Mouse (Mus musculus) megakaryocyte-erythroid progenitor cell, adult 5 weeks (primary cell): Measurements from ENCODE around the gene Lce6a. TPM values are rescaled to one million over a fixed set of nuclear protein-coding genes. Genes with fewer than 3 reads are reported as not detected.

Source experiments
- polyA plus RNA-seq: library from polyadenylated mRNA; stranded (reverse); fragments of >175 nt; gene quantifications from 2 replicates; pipeline ENCODE4 v1.2.3, GENCODE M21; 2012

The Lce6a gene
- not detected in 2 replicates for polyA plus RNA-seq

DNA sequence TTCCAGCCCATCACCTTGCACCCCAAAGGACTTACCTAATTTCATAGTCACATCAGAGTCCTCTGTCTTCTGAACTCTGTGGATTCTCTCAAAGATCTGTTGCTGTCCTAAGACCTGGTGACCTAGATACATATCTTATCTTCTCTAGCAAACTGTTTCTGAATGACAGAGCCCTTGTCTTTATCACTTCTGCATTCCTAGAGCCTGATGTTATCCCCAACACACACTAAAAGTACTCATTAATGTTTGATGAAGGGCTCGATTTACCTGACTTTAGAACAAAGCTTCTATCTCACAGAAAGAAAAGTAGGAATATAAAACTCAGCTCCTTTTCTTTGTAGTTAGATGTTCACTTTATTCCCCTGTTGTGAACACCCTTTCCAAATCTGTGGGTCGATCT, at the start of gene Lce6a:
Gene Lce6a (minus strand): TSS at position 101 of the 400 bp plus-strand sequence.

DNA sequence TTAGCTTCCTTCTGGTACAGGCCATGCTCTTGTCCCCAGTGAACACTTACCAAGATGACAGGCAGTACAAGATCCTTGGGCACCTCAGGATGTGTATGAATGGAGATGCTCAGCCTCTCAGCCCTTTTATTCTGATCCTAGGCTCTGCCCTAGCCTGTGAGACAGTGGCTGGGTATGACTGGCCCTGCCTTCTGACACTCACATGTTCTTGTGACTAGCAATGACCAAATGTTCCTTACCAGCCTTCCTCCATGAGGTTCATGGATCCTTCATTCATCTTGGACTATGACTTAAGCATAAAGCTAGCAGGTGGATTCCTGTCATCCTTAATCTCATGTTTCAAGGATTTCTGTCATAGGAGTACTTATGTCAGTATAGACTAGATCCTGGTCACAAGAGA, 48.8 kb upstream of the Lce6a start, which contains the start of gene Lce1a2:
Gene Lce1a2 (minus strand): TSS at position 101 of the 400 bp plus-strand sequence.

GRCm38 (mm10) chr3:92656826-92657225, 35.4 kb upstream of the Lce6a start, which contains the start of gene Lce1b:
Gene Lce1b, minus strand, starts transcription at chr3:92656926.

DNA sequence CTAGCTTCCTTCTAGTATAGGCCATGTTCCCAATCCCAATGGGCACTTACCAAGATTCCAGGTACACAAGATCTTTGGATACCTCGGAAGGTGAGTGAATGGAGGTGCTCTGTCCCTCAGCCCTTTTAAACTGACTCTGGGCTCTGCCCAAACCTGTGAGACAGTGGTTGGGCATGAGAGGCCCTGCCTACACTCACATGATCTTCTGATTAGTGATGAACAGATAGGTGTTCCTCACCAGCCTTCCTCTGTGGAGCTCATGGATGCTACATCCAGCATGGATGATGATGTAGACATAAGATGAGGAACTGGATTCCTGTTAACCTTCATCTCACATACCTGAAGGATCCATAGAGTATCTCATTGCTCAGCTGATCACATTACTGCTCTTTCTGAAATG, 26.7 kb upstream of the Lce6a start, which contains the start of gene Lce1a1:
Gene Lce1a1 (minus strand): TSS at position 101 of the 400 bp plus-strand sequence.

GRCm38 (mm10) chr3:92607392-92607791, 14.1 kb downstream of the Lce6a start, which contains the start of gene 2210017I01Rik:
Gene 2210017I01Rik, minus strand, starts transcription at chr3:92607492.

DNA sequence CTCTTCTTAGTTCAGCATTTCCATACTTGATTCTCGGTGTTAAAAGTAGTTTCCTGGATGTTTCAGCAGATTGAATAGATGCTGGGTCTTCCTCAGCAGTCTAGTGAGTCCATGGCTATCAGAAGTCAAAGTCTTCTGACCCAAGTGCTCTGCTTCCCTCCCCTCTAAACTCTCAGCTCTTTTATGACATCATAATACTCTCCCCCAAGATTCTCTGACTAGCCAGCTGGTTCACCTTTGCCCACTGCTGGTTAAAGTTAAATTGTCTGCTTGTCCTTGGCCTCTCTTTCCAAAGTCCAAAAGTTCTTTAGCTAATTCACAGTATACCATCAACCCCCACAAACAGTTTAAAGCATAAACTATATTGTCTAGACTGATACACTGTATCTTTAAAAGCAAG, 32.6 kb downstream of the Lce6a start, which contains the start of gene Smcp:
Gene Smcp (minus strand): TSS at position 140 of the 400 bp plus-strand sequence.

GRCm38 (mm10) chr3:92573449-92574041, 47.9 kb downstream of the Lce6a start, which contains the start of gene Ivl:
Gene Ivl, minus strand, starts transcription at chr3:92573735.

Other genes starting within 250 kb of the Lce6a start
- not detected in 2 replicates for gene Sprr2h, start 236.0 kb downstream of the Lce6a start, polyA plus RNA-seq
- not detected in 2 replicates for gene Sprr2i, start 213.7 kb downstream of the Lce6a start, polyA plus RNA-seq
- not detected in 2 replicates for gene Sprr2j-ps, start 203.6 kb downstream of the Lce6a start, polyA plus RNA-seq
- gene Gm9774, start 192.2 kb downstream of the Lce6a start, polyA plus RNA-seq: 8.9 and 10.1 TPM in 2 replicates
- not detected in 2 replicates for gene Sprr2k, start 189.1 kb downstream of the Lce6a start, polyA plus RNA-seq
- not detected in 2 replicates for gene Sprr1b, start 182.9 kb downstream of the Lce6a start, polyA plus RNA-seq
- gene Sprr3, start 162.9 kb downstream of the Lce6a start, polyA plus RNA-seq: not detected in 2 replicates
- gene Sprr1a, start 135.8 kb downstream of the Lce6a start, polyA plus RNA-seq: 0.12 TPM in 1 of 2 replicates, not detected in the other
- gene Sprr4, start 121.2 kb downstream of the Lce6a start, polyA plus RNA-seq: not detected in 2 replicates
- not detected in 2 replicates for gene 2310046K23Rik, start 87.1 kb downstream of the Lce6a start, polyA plus RNA-seq
- 0.04 TPM in 1 of 2 replicates, not detected in the other for gene Ivl, start 47.9 kb downstream of the Lce6a start, polyA plus RNA-seq
- gene Smcp, start 32.7 kb downstream of the Lce6a start, polyA plus RNA-seq: 0.07 TPM in 1 of 2 replicates, not detected in the other
- gene 2210017I01Rik, start 14.2 kb downstream of the Lce6a start, polyA plus RNA-seq: not detected in 2 replicates
- gene Lce1a1, start 26.6 kb upstream of the Lce6a start, polyA plus RNA-seq: 0.10 TPM in 1 of 2 replicates, not detected in the other
- gene Lce1b, start 35.3 kb upstream of the Lce6a start, polyA plus RNA-seq: not detected in 2 replicates
- gene Lce1a2, start 48.7 kb upstream of the Lce6a start, polyA plus RNA-seq: not detected in 2 replicates
- not detected in 2 replicates for gene Lce1c, start 57.6 kb upstream of the Lce6a start, polyA plus RNA-seq
- gene Lce1d, start 65.5 kb upstream of the Lce6a start, polyA plus RNA-seq: not detected in 2 replicates
- gene Lce1e, start 87.4 kb upstream of the Lce6a start, polyA plus RNA-seq: not detected in 2 replicates
- gene Lce1f, start 98.7 kb upstream of the Lce6a start, polyA plus RNA-seq: not detected in 2 replicates
- not detected in 2 replicates for gene Gm38119, start 117.4 kb upstream of the Lce6a start, polyA plus RNA-seq
- gene Lce1g, start 130.7 kb upstream of the Lce6a start, polyA plus RNA-seq: not detected in 2 replicates
- not detected in 2 replicates for gene Lce1h, start 143.4 kb upstream of the Lce6a start, polyA plus RNA-seq
- not detected in 2 replicates for gene Lce1i, start 157.2 kb upstream of the Lce6a start, polyA plus RNA-seq
- not detected in 2 replicates for gene Lce1j, start 168.9 kb upstream of the Lce6a start, polyA plus RNA-seq
- gene Lce1k, start 186.2 kb upstream of the Lce6a start, polyA plus RNA-seq: not detected in 2 replicates
- gene Kprp, start 205.6 kb upstream of the Lce6a start, polyA plus RNA-seq: not detected in 2 replicates
- not detected in 2 replicates for gene Lce1l, start 229.6 kb upstream of the Lce6a start, polyA plus RNA-seq
- not detected in 2 replicates for gene 2310050C09Rik, start 248.6 kb upstream of the Lce6a start, polyA plus RNA-seq